Mouse (Mus musculus): Measurements from ENCODE around the gene Ets1. TPM values are rescaled to one million over a fixed set of nuclear protein-coding genes. Genes with fewer than 3 reads are reported as not detected.

Gene Ets1
- polyA plus RNA-seq, 1 experiment from 2014 or later = 68.4 TPM

GRCm38 (mm10) chr9:32608831-32609610 lies 27.0 kb upstream of the Ets1 start:
- H3K4me2 ChIP-seq = no peak overlapping the region
- no peak overlapping the region for H3K27ac ChIP-seq
- H3K27me3 ChIP-seq = no peaks in the 10 kb centered on the region
- no peak overlapping the region for H3K4me3 ChIP-seq (replicated peaks)
- no peaks in the 10 kb centered on the region for H3K36me3 ChIP-seq
- WGBS = 81% methylated on average over 10 of the region's 10 CpGs
- H3K9ac ChIP-seq = no peak overlapping the region
- H3K4me1 ChIP-seq = peaks cover 58% of the 10 kb centered on the region
- H3K9me3 ChIP-seq (replicated peaks) = no peaks in the 10 kb centered on the region
- no peak for ATAC-seq (replicated peaks; ENCODE audit: low FRiP score)

- peak overlapping the region; percentile 78 for H3K27ac ChIP-seq
Measured at GRCm38 (mm10) chr9:32610218-32610617, 25.8 kb upstream of the Ets1 start.

GRCm38 (mm10) chr9:32610631-32611030 lies 25.4 kb upstream of the Ets1 start:
- H3K27ac ChIP-seq = peak overlapping the region; percentile 78
- no peak overlapping the region for H3K4me2 ChIP-seq
- ATAC-seq (replicated peaks; ENCODE audit: low FRiP score) = peak; percentile 93
- H3K4me3 ChIP-seq (replicated peaks) = no peak overlapping the region
- H3K9ac ChIP-seq = no peak overlapping the region
- WGBS = 46% methylated on average over 4 of the region's 4 CpGs
- H3K9me3 ChIP-seq (replicated peaks) = no peaks in the 10 kb centered on the region
- H3K36me3 ChIP-seq = no peaks in the 10 kb centered on the region
- no peaks in the 10 kb centered on the region for H3K27me3 ChIP-seq
- H3K4me1 ChIP-seq = peaks cover 58% of the 10 kb centered on the region

More at GRCm38 (mm10) chr9:32610218-32610617, 25.8 kb upstream of the Ets1 start:
- Histone ChIP-seq H3K27me3 (no peaks in the 10 kb centered on the region), H3K4me1 (peaks cover 58% of the 10 kb centered on the region), H3K9me3 (replicated peaks) (no peaks in the 10 kb centered on the region), H3K9ac (no peak overlapping the region), H3K36me3 (no peaks in the 10 kb centered on the region), H3K4me2 (no peak overlapping the region), H3K4me3 (replicated peaks) (no peak overlapping the region)
- WGBS = 63% methylated on average over 8 of the region's 8 CpGs
- peak; percentile 65 for ATAC-seq (replicated peaks; ENCODE audit: low FRiP score)

GRCm38 (mm10) chr9:32611340-32611739 lies 24.7 kb upstream of the Ets1 start:
- ATAC-seq (replicated peaks; ENCODE audit: low FRiP score) = no peak
- Histone ChIP-seq H3K4me2 (no peak overlapping the region), H3K9ac (no peak overlapping the region), H3K36me3 (no peaks in the 10 kb centered on the region), H3K27me3 (no peaks in the 10 kb centered on the region), H3K9me3 (replicated peaks) (no peaks in the 10 kb centered on the region), H3K27ac (0 out of 2 replicates have a peak overlapping the region, but pooled peaks have one; percentile 78), H3K4me1 (peaks cover 58% of the 10 kb centered on the region), H3K4me3 (replicated peaks) (no peak overlapping the region)
- 89% methylated on average over 4 of the region's 4 CpGs for WGBS

- H3K9ac ChIP-seq = no peak overlapping the region
- no peaks in the 10 kb centered on the region for H3K27me3 ChIP-seq
- no peaks in the 10 kb centered on the region for H3K36me3 ChIP-seq
- H3K4me2 ChIP-seq = no peak overlapping the region
- no peak for ATAC-seq (replicated peaks; ENCODE audit: low FRiP score)
- H3K9me3 ChIP-seq (replicated peaks) = no peaks in the 10 kb centered on the region
- H3K4me1 ChIP-seq = peaks cover 53% of the 10 kb centered on the region
- H3K4me3 ChIP-seq (replicated peaks) = no peak overlapping the region
- 84% methylated on average over 5 of the region's 5 CpGs for WGBS
- peak overlapping the region; percentile 58; the same call in 1 of the 2 replicates for H3K27ac ChIP-seq
Measured at GRCm38 (mm10) chr9:32612426-32612825, 23.6 kb upstream of the Ets1 start.

- Histone ChIP-seq H3K4me1 (peaks cover 49% of the 10 kb centered on the region), H3K4me2 (no peak overlapping the region), H3K9ac (no peak overlapping the region), H3K27me3 (no peaks in the 10 kb centered on the region), H3K36me3 (no peaks in the 10 kb centered on the region), H3K9me3 (replicated peaks) (no peaks in the 10 kb centered on the region), H3K4me3 (replicated peaks) (no peak overlapping the region), H3K27ac (peak overlapping the region; percentile 58)
- WGBS = 51% methylated on average over 6 of the region's 6 CpGs
- no peak for ATAC-seq (replicated peaks; ENCODE audit: low FRiP score)
Measured at GRCm38 (mm10) chr9:32612861-32613421, 23.1 kb upstream of the Ets1 start.

- no peak overlapping the region for H3K4me2 ChIP-seq
- WGBS = 88% methylated on average over 9 of the region's 9 CpGs
- H3K27me3 ChIP-seq = no peaks in the 10 kb centered on the region
- no peaks in the 10 kb centered on the region for H3K36me3 ChIP-seq
- H3K27ac ChIP-seq = no peak overlapping the region
- H3K4me1 ChIP-seq = peaks cover 40% of the 10 kb centered on the region
- no peaks in the 10 kb centered on the region for H3K9me3 ChIP-seq (replicated peaks)
- no peak overlapping the region for H3K9ac ChIP-seq
- no peak for ATAC-seq (replicated peaks; ENCODE audit: low FRiP score)
- H3K4me3 ChIP-seq (replicated peaks) = no peak overlapping the region
Measured at GRCm38 (mm10) chr9:32614191-32614590, 21.8 kb upstream of the Ets1 start.

GRCm38 (mm10) chr9:32615461-32615860 lies 20.6 kb upstream of the Ets1 start:
- no peak overlapping the region for H3K9ac ChIP-seq
- 92% methylated on average over 6 of the region's 6 CpGs for WGBS
- H3K4me1 ChIP-seq = peaks cover 29% of the 10 kb centered on the region
- no peak overlapping the region for H3K4me2 ChIP-seq
- no peak for ATAC-seq (replicated peaks; ENCODE audit: low FRiP score)
- H3K27ac ChIP-seq = no peak overlapping the region
- no peak overlapping the region for H3K4me3 ChIP-seq (replicated peaks)
- H3K27me3 ChIP-seq = no peaks in the 10 kb centered on the region
- no peaks in the 10 kb centered on the region for H3K36me3 ChIP-seq
- H3K9me3 ChIP-seq (replicated peaks) = no peaks in the 10 kb centered on the region

GRCm38 (mm10) chr9:32615986-32616385 lies 20.0 kb upstream of the Ets1 start:
- H3K4me3 ChIP-seq (replicated peaks) = no peak overlapping the region
- no peaks in the 10 kb centered on the region for H3K9me3 ChIP-seq (replicated peaks)
- ATAC-seq (replicated peaks; ENCODE audit: low FRiP score) = no peak
- H3K4me1 ChIP-seq = peaks cover 24% of the 10 kb centered on the region
- no peak overlapping the region for H3K27ac ChIP-seq
- H3K36me3 ChIP-seq = no peaks in the 10 kb centered on the region
- no peaks in the 10 kb centered on the region for H3K27me3 ChIP-seq
- H3K9ac ChIP-seq = no peak overlapping the region
- H3K4me2 ChIP-seq = no peak overlapping the region
- WGBS = 47% methylated on average over 7 of the region's 7 CpGs

GRCm38 (mm10) chr9:32616516-32617429 lies 19.2 kb upstream of the Ets1 start:
- H3K9me3 ChIP-seq (replicated peaks) = no peaks in the 10 kb centered on the region
- 90% methylated on average over 5 of the region's 5 CpGs for WGBS
- no peak for ATAC-seq (replicated peaks; ENCODE audit: low FRiP score)
- no peak overlapping the region for H3K27ac ChIP-seq
- H3K4me3 ChIP-seq (replicated peaks) = no peak overlapping the region
- H3K4me2 ChIP-seq = no peak overlapping the region
- H3K4me1 ChIP-seq = peaks cover 19% of the 10 kb centered on the region
- no peaks in the 10 kb centered on the region for H3K36me3 ChIP-seq
- no peaks in the 10 kb centered on the region for H3K27me3 ChIP-seq
- H3K9ac ChIP-seq = no peak overlapping the region

GRCm38 (mm10) chr9:32617430-32617768 lies 18.6 kb upstream of the Ets1 start:
- 73% methylated on average over 5 of the region's 5 CpGs for WGBS
- Histone ChIP-seq H3K9me3 (replicated peaks) (no peaks in the 10 kb centered on the region), H3K4me1 (peaks cover 14% of the 10 kb centered on the region), H3K36me3 (no peaks in the 10 kb centered on the region), H3K27ac (no peak overlapping the region), H3K9ac (no peak overlapping the region), H3K4me3 (replicated peaks) (no peak overlapping the region), H3K27me3 (no peaks in the 10 kb centered on the region), H3K4me2 (no peak overlapping the region)
- ATAC-seq (replicated peaks; ENCODE audit: low FRiP score) = no peak
